Mouse (Mus musculus): ENCODE results near the gene Tlr4. TPM values are rescaled to one million over a fixed set of nuclear protein-coding genes. Genes with fewer than 3 reads are reported as not detected.

Gene Tlr4
- 1.1 TPM in 2 replicates for polyA plus RNA-seq (2011; ENCODE audit: insufficient read depth, insufficient read length, low replicate concordance, missing spikeins)

DNA sequence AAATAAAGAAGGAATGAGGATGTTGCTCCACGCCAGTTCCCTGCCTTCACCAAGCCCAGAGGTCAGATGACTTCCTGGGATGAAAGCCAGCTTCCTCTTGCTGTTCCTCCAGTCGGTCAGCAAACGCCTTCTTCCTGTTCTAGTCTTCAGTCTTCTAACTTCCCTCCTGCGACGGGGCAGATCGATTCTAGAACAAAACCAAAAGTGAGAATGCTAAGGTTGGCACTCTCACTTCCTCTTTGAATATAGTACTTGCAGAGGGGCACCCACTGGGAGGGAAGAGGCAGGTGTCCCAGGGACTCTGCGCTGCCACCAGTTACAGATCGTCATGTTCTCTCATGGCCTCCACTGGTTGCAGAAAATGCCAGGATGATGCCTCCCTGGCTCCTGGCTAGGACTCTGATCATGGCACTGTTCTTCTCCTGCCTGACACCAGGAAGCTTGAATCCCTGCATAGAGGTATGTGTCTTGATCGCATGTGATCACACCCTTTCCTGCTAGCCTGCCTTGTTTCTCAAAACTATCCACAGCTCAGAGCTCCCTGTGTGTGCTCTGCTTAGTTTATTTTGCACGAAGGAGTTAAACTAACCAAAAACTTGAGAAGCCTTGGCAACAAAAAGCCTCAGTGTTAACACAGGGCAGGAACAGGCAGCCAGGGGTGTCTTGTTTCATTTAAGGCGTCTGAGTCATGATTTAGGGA lies at the start of gene Tlr4:
Tlr4 (plus strand) TSS at position 122 of the 700 bp plus-strand sequence.
- Histone ChIP-seq H3K4me1 (ENCODE audit: control insufficient read depth, insufficient read depth, low read length) (no peaks in the 10 kb centered on the region; the same call in 1 of the 2 replicates), H3K4me3 (replicated peaks; ENCODE audit: control insufficient read depth, low read depth, low read length) (peak within 1 kb of the TSS; percentile 79), H3K27ac (ENCODE audit: control insufficient read depth, insufficient read depth, low read depth, low read length, poor library complexity) (peak within 1 kb of the TSS; percentile 88)
- TF ChIP-seq CTCF (IDR thresholded peaks at IDR 0.05; ENCODE audit: control insufficient read depth, insufficient read depth, low read length) = no peak
- TF ChIP-seq POLR2A (IDR thresholded peaks at IDR 0.05; ENCODE audit: borderline replicate concordance, control insufficient read depth, low read depth, low read length) = no peak
- under 1% methylated on average over 11 of the region's 11 CpGs for WGBS

DNA sequence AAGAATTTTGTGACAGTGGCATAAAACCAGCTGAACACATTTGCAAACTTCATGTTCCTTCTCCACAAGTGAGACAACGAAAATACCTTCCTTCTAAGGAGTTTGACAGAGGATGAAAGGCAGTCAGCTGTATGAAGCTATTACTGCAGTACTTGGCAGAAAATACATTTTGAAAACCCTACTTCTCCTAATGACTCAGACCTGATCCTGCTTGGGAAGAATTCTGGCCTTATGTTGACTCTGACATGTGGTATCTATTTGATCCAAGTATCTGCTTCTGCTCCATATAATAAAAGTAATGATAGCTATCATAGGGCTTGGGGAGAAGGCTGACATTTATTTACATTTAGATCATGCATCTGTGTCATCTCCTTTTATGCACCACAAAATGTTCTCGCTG lies 33.1 kb upstream of the Tlr4 start:
- no peak overlapping the region for H3K27ac ChIP-seq (ENCODE audit: control insufficient read depth, insufficient read depth, low read depth, low read length, poor library complexity)
- H3K4me1 ChIP-seq (ENCODE audit: control insufficient read depth, insufficient read depth, low read length) = no peaks in the 10 kb centered on the region; the same call in 1 of the 2 replicates
- WGBS = 74% methylated on average over 2 of the region's 2 CpGs
- TF ChIP-seq CTCF (IDR thresholded peaks at IDR 0.05; ENCODE audit: control insufficient read depth, insufficient read depth, low read length) (no peak), POLR2A (IDR thresholded peaks at IDR 0.05; ENCODE audit: borderline replicate concordance, control insufficient read depth, low read depth, low read length) (no peak)
- H3K4me3 ChIP-seq (replicated peaks; ENCODE audit: control insufficient read depth, low read depth, low read length) = no peak overlapping the region

DNA sequence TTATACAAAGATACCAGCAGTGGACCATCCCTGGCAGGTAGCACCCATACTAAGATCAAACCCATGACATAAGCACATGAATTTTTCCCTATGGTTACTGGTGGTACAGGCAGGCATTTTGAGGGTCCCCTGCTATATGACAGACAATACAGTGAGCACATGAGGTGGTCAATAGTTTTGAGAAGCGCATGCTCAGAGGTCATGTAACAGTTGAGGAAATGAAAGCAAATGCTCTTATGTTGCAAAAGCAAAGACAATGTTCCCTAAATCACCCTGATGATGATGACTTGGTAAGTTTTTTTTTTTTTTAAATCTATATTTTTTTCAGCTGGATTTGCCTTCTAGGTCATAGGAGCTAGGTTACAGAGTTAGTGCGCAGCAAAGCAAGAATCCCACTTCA lies 30.7 kb upstream of the Tlr4 start:
- no peaks in the 10 kb centered on the region; the same call in 1 of the 2 replicates for H3K4me1 ChIP-seq (ENCODE audit: control insufficient read depth, insufficient read depth, low read length)
- TF ChIP-seq CTCF (IDR thresholded peaks at IDR 0.05; ENCODE audit: control insufficient read depth, insufficient read depth, low read length) (no peak), POLR2A (IDR thresholded peaks at IDR 0.05; ENCODE audit: borderline replicate concordance, control insufficient read depth, low read depth, low read length) (no peak)
- 69% methylated on average over 2 of the region's 2 CpGs for WGBS
- H3K27ac ChIP-seq (ENCODE audit: control insufficient read depth, insufficient read depth, low read depth, low read length, poor library complexity) = no peak overlapping the region
- H3K4me3 ChIP-seq (replicated peaks; ENCODE audit: control insufficient read depth, low read depth, low read length) = no peak overlapping the region

DNA sequence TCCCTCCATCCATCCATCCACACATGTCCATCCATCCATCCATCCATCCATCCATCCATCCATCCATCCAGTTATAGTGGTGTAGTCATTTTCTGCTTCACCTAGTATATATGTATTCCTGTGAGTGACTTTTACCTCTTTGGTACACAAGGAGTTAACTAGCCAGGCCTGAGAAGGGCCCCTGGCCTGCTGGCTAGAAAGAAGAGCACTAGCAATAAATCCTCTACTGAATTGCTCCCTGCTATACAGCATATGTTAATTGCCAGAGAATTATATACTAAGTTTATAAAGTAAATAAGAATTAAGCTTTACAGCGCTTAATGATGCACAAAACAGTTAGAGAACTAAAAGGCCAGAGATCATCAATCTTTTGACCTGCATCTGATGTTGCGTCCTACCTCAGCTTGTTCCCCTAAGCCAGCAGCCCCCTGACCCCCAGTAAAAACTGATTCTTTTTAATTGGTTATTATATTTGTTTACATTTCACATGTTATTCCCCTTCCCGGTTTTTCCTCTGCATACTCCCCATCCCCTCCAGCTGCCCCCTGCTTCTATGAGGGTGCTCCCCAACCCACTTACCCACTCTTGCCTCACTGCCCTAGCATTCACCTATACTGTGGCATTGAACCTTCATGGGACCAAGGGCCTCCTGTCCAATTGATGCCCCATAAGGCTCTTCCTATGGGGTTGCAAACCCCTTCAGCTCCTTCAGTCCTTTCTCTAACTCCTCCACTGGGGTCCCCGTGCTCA lies 22.7 kb upstream of the Tlr4 start:
- no peak overlapping the region for H3K4me3 ChIP-seq (replicated peaks; ENCODE audit: control insufficient read depth, low read depth, low read length)
- no peaks in the 10 kb centered on the region for H3K4me1 ChIP-seq (ENCODE audit: control insufficient read depth, insufficient read depth, low read length)
- TF ChIP-seq CTCF (IDR thresholded peaks at IDR 0.05; ENCODE audit: control insufficient read depth, insufficient read depth, low read length) (no peak), POLR2A (IDR thresholded peaks at IDR 0.05; ENCODE audit: borderline replicate concordance, control insufficient read depth, low read depth, low read length) (no peak)
- no peak overlapping the region for H3K27ac ChIP-seq (ENCODE audit: control insufficient read depth, insufficient read depth, low read depth, low read length, poor library complexity)
- WGBS = 83% methylated on average over 4 of the region's 4 CpGs

DNA sequence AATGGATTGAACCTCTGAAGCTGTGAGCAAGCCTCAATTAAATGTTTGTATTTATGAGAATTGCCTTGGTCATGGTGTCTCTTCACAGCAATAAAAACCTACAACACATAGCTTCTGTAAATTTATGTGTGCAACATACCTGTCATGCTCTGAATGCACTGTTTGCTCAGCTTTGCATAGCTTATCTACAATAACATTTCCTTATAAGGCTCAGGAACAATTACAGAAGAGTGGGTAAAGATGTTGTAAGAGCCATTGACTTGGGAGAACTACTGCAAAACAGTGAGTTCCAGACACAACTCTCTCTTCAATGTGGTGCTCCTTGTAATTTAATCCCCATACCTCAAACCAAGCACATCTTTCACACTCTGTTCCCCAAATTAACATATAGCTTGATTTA lies 21.6 kb upstream of the Tlr4 start:
- TF ChIP-seq CTCF (IDR thresholded peaks at IDR 0.05; ENCODE audit: control insufficient read depth, insufficient read depth, low read length) (no peak), POLR2A (IDR thresholded peaks at IDR 0.05; ENCODE audit: borderline replicate concordance, control insufficient read depth, low read depth, low read length) (no peak)
- Histone ChIP-seq H3K27ac (ENCODE audit: control insufficient read depth, insufficient read depth, low read depth, low read length, poor library complexity) (no peak overlapping the region), H3K4me3 (replicated peaks; ENCODE audit: control insufficient read depth, low read depth, low read length) (no peak overlapping the region), H3K4me1 (ENCODE audit: control insufficient read depth, insufficient read depth, low read length) (no peaks in the 10 kb centered on the region)

DNA sequence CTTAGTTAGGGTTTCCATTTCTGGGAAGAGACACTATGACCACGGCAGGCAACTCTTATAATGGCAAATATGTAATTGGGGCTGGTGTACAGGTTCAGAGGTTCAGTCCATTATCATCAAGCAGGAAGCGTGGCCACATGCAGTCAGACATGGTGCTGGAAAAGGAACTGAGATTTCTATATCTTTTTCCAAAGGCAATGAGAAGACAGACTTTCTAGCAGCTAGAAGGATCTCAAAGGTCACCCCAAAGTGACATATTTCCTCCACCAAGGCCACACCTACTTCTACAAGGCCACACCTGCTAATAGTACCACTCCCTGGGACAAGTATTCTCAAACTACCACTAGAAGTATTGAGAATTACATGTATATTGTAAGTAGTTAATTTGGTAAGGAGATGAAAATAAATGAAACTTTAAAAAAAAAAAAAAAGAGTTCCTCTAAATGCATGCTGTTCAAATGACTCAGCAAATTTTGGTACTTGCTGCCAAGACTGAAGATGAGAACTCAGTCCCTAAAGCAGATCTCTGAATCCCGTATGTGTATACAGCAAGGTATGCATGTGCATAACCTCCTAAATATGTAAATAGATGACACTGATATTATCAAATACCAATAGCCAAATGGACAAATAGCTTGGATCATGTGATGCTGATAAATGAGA lies 10.9 kb upstream of the Tlr4 start:
- WGBS = 56% methylated on average over 3 of the region's 3 CpGs
- Histone ChIP-seq H3K4me1 (ENCODE audit: control insufficient read depth, insufficient read depth, low read length) (no peaks in the 10 kb centered on the region), H3K27ac (ENCODE audit: control insufficient read depth, insufficient read depth, low read depth, low read length, poor library complexity) (no peak overlapping the region), H3K4me3 (replicated peaks; ENCODE audit: control insufficient read depth, low read depth, low read length) (no peak overlapping the region)
- TF ChIP-seq CTCF (IDR thresholded peaks at IDR 0.05; ENCODE audit: control insufficient read depth, insufficient read depth, low read length) = no peak
- TF ChIP-seq POLR2A (IDR thresholded peaks at IDR 0.05; ENCODE audit: borderline replicate concordance, control insufficient read depth, low read depth, low read length) = no peak

DNA sequence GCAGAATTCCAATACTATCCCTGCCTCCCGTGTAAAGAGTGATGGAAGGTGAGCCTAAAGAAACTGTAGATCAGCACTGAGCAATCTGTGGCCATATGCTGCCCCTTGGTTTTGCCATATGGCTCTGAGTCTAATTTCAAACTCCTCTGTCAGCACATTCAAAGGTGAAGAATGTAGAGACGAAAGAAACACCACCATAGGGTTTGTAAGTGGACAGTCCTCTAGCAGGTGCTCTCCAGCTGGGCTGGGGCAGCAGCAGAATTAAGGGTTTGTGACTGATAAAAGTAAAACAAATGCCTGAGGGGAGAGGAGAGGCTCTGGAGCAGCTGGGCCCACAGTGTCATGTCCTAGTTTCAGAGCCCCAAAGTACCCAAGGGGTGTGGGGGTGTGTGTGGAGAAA lies 6.2 kb upstream of the Tlr4 start:
- TF ChIP-seq POLR2A (IDR thresholded peaks at IDR 0.05; ENCODE audit: borderline replicate concordance, control insufficient read depth, low read depth, low read length) (no peak), CTCF (IDR thresholded peaks at IDR 0.05; ENCODE audit: control insufficient read depth, insufficient read depth, low read length) (no peak)
- Histone ChIP-seq H3K4me1 (ENCODE audit: control insufficient read depth, insufficient read depth, low read length) (no peaks in the 10 kb centered on the region; the same call in 1 of the 2 replicates), H3K27ac (ENCODE audit: control insufficient read depth, insufficient read depth, low read depth, low read length, poor library complexity) (no peak overlapping the region), H3K4me3 (replicated peaks; ENCODE audit: control insufficient read depth, low read depth, low read length) (no peak overlapping the region)
- 83% methylated on average over 2 of the region's 2 CpGs for WGBS

DNA sequence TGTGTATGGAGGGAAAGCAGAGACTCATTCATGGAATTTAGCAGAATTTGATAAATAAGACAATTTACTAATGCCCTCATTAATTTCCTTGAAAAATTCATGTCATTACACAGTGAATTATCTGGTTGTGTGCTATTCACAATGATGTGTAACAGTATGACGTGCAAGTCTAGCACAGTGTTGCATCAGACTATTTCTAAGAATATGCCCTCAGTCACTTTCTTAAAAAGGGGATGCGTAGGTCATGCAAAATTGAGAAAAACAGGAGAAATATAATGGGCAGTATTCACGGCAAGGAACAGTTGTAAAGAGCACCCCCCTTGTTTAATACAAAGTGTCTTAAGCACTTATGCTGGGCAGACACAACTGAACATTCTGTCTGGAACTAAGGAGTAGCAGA lies 5.6 kb upstream of the Tlr4 start:
- WGBS = 50% methylated on average over 3 of the region's 3 CpGs
- Histone ChIP-seq H3K27ac (ENCODE audit: control insufficient read depth, insufficient read depth, low read depth, low read length, poor library complexity) (no peak overlapping the region), H3K4me1 (ENCODE audit: control insufficient read depth, insufficient read depth, low read length) (no peaks in the 10 kb centered on the region; the same call in 1 of the 2 replicates), H3K4me3 (replicated peaks; ENCODE audit: control insufficient read depth, low read depth, low read length) (no peak overlapping the region)
- no peak for TF ChIP-seq POLR2A (IDR thresholded peaks at IDR 0.05; ENCODE audit: borderline replicate concordance, control insufficient read depth, low read depth, low read length)
- no peak for TF ChIP-seq CTCF (IDR thresholded peaks at IDR 0.05; ENCODE audit: control insufficient read depth, insufficient read depth, low read length)

Measured in bone marrow, adult 2 months (tissue).